Mouse (Mus musculus) fat pad, adult 2 months (tissue): ENCODE measurements around the gene 4930444G20Rik.
"Not testable (repeated sequence)": the region's sequence is repeated elsewhere in the genome, so short reads cannot be mapped to it uniquely, and the experiment has no call there.

Source experiments
- DNase-seq: peaks from one replicate; pipeline ENCODE4 v3.0.0-alpha.2; 2011; ENCODE audit warnings: low read depth, low spot score; ENCODE audit errors: extremely low read depth

4930444G20Rik gene

GRCm38 (mm10) chr10:22067979-22068378 lies at the start of gene 4930444G20Rik:
TSS of gene 4930444G20Rik (minus strand) at chr10:22068079.
- DNase-seq = not testable (repeated sequence)

DNA sequence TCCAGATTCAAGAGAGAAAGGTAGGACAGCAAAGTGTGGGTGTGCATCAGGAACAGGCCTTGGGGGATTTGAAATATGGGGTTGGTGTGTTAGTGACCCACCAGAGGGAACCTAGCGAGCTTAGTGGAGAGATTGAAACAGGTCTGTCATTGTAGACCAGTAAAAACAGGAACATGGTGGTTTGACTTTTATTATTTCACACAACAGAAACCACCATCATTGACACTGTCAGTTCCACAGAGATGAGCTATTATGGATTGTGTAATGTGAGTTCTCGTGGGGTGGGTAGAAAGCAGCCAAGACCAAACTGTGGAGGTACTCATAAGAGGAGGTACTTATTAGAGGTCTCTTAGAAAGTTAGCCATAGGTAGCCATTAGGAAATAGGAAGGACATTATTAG lies 6.7 kb upstream of the 4930444G20Rik start:
- no peak for DNase-seq

GRCm38 (mm10) chr10:22072739-22073138 lies 4.9 kb upstream of the 4930444G20Rik start:
- no peak for DNase-seq

- no peak for DNase-seq
Measured at GRCm38 (mm10) chr10:22070576-22070975, 2.7 kb upstream of the 4930444G20Rik start.

- no peak for DNase-seq
Measured at GRCm38 (mm10) chr10:22070168-22070567, 2.3 kb upstream of the 4930444G20Rik start.

DNA sequence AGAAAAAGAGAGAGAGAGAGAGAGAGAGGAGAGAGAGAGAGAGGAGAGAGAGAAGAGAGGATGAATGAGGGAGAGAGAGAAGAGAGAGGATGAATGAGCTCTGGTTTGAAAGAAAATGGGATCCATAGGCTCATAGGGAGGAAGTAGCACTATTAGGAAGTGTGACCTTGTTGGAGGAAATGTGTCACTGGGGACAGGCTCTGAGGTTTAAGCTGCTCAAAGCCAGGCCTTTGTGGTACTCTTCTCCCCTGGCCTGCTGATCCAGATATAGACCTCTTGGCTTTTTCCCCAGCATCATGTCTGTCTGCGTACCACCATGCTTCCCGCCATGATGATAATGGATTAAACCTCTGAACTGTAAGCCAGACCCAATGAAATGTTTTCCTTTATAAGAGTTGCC lies 8.5 kb downstream of the 4930444G20Rik start:
- DNase-seq = no peak

DNA sequence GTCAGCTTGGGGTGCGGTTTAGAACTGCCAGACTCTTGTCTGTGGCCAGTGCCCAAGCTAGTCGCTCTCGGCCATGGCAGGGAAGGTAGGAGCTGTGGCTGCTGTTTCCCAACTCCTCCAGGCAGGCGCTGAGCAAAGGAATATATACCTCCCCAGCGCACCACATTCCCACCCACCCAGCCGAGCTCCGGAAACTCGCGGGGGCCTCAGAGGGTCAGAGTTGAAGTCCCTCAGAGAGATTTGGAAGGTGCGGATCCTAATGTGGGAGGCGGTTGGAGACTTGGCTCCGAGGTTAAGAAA lies 8.9 kb downstream of the 4930444G20Rik start:
- no peak for DNase-seq

- peak; percentile 30 for DNase-seq
Measured at GRCm38 (mm10) chr10:22058218-22059025, 9.5 kb downstream of the 4930444G20Rik start.

GRCm38 (mm10) chr10:22055308-22055707 lies 12.6 kb downstream of the 4930444G20Rik start:
- no peak for DNase-seq

- not testable (repeated sequence) for DNase-seq
Measured at GRCm38 (mm10) chr10:22036256-22036655, 31.6 kb downstream of the 4930444G20Rik start.

DNA sequence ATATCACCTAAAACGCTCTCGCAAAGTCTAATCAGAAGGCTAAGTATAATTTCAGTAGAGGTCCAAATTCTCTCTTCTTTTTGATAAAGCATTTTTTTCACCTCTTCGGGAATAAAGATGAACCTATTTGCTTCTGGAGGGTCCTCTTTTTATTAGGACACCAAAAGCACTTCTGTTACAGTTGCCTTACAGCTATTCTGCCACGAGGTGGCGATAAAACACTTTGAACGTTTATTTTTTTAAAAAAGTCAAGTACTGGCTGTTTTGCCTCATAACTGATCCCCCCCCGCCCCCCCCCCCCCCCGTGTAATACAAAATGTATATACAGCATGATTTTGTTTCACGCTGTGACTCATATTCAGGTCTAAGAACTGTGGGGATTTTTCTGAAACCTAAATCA lies 33.6 kb downstream of the 4930444G20Rik start:
- no peak for DNase-seq

GRCm38 (mm10) chr10:22018618-22019017 lies 49.3 kb downstream of the 4930444G20Rik start:
- DNase-seq = no peak

DNA sequence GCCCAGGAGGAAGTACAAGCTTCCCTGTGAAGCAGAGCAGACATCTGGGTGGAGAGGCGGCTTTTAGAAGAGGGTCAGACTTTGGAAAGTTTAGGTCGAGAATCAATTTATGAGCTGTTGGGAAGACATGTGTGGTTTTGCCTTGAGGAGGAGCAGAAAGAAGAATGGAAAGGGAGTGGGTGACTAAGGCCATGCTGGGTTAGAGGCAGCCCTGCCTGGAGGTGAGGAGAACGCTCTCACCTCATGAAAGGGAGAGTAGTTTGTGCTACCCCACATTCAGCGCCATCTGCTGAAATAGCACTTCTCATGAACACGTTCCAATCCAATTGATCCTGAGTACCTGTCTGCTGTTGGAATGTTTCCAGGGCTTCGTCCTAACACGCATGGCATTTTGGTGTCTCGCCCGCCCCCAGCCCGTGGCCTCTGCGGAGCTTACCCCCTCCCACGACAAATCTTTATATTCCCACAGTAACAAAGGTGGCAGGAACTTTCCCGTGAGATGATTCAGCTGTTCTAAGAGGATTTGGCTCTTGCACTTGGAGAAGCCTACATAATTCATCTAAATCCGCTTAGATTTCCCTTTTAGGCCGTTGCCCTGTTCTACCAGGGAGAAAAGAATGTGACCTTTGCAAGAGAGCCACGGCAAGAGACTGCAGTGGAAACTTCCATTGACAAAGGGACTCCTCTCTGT lies 50.3 kb downstream of the 4930444G20Rik start:
- DNase-seq = peak; percentile 40
